Mouse (Mus musculus) R1 (cell line): ENCODE measurements around the gene Gtf2h2.
"Not testable (repeated sequence)": the region's sequence is repeated elsewhere in the genome, so short reads cannot be mapped to it uniquely, and the experiment has no call there.

Experiments used
- DNase-seq: peaks from one replicate; pipeline ENCODE4 v3.0.0-alpha.2; 2018; ENCODE audit warnings: low read depth, low spot score

Gtf2h2 gene

GRCm38 (mm10) chr13:100492061-100492787, at the start of gene Gtf2h2:
TSS of gene Gtf2h2 (minus strand) at chr13:100492579.
- peak; percentile 85 for DNase-seq

GRCm38 (mm10) chr13:100536149-100536548, 43.8 kb upstream of the Gtf2h2 start:
- DNase-seq = no peak

GRCm38 (mm10) chr13:100532788-100533365, 40.5 kb upstream of the Gtf2h2 start:
- DNase-seq = no peak

DNA sequence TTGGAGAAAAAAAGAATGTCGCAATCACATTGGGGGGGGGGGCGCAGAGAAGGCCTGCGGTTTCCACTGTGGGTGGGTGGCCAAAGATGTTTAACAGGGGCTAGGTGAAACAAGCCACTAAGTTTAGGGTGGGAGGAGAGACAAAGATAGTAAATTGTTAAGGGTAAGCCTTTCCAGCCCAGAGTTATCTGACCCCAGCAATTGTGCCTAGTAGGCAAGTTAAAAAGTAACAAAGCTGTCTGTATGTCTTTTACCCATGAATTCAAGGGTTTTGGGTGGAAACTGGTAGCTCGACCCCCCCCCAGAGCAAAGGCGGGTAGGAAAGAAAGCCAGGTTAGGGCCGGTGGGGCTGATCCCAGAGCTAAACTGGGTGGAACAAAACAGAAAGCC, 34.3 kb upstream of the Gtf2h2 start:
- no peak for DNase-seq

GRCm38 (mm10) chr13:100525935-100526648, 33.7 kb upstream of the Gtf2h2 start:
- DNase-seq = peak; percentile 16

DNA sequence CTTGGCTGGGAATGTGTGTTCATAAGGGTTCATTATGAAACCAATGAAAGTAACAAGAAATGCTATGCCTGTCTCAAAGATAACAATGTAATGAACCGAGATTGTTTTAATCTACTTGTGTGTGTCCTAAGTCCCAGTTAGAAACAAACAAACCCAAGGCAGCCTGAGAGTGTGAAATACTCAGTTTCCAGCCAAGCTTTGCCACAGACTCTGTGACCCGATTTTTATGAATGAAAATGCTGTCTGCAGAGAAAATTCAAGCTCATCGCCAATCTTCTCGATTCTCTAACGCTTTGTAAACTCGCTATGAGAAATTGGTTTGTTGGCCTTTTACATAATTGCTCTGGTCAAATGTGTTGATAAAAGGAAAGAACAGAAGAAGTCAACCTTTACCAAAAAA, 32.5 kb upstream of the Gtf2h2 start:
- no peak for DNase-seq

DNA sequence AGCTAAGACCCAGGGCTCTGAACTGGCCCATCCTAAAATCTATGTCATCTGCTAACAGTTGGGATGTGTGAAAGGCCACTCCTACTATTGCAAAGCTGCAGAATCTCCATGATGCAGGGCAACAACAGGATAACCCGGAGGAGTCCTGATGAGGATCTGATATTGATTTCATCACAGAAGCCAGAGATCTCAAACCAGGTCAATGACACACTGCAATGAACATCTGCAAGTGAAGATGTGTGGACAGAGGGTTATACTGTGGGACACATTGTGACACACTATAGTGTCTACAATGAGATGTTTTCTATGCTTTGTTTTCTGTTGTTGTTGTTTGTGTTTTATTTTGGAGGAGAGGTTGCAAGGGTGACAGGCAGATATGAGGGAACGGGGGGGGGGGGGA, 31.3 kb upstream of the Gtf2h2 start:
- DNase-seq = no peak

DNA sequence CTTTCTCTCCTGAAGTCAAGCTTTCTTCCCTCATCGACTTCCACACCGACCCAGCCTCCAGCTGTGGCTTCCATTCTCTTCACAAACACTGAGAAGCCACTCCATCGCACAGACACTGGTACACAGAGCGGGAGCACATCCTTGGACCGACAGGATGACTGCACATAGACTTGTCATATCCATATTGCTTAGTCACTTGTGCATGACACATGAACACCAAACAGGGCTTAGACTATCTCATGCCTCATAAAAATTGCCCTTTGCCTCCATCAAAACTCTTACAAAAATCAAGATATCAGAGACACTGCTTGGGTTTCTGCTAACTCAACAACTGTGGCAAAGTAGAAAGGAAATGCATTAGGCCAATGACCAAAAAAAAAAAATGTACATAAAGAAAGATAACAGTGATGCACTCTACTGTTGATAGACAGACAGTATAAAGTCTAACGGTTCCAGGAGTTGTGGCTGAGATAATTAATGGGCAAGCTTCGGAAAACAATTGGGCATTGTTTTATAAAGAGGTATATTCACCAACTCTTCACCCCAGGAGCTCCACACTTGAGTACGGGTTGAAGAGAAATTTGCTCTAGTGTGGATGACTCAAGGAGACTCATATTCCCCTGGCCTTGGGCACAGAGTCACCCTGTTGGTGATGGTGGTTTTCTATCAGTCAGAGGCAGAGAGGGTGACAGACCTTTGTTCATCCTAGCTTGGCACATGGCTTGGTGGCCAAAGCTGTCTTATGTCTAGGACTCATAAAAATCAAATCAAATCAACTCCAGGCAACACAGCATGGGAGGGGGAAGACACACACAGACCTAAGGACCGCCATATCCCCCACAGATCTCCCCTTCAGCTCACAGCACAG, 29.6 kb upstream of the Gtf2h2 start:
- no peak for DNase-seq

GRCm38 (mm10) chr13:100519162-100519561, 26.8 kb upstream of the Gtf2h2 start:
- DNase-seq = no peak

- DNase-seq = no peak
These were observed 25.8 kb upstream of the Gtf2h2 start for GRCm38 (mm10) chr13:100518191-100518590.

GRCm38 (mm10) chr13:100517652-100518153, 25.3 kb upstream of the Gtf2h2 start:
- DNase-seq = no peak

GRCm38 (mm10) chr13:100516213-100517105, 24.1 kb upstream of the Gtf2h2 start:
- peak; percentile 42 for DNase-seq

DNA sequence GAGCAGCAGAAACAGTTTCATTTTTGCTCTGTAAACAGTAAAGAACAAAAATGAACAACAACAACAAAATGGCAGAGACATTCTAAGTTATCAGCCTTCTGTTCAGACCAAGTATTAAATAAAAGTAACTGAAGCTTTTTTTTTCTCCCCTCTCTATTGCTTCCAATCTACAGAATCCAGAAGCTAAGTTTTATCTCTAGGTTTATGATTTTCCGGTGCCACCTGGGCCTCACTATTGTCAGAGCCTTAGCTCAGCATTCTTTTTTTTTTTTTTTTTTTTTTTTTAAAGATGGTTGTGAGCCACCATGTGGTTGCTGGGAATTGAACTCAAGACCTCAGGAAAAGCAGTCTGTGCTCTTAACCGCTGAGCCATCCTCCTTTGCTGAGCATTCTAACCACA, 20.4 kb upstream of the Gtf2h2 start:
- DNase-seq = no peak

GRCm38 (mm10) chr13:100511860-100512364, 19.5 kb upstream of the Gtf2h2 start:
- no peak for DNase-seq

GRCm38 (mm10) chr13:100511146-100511859, 18.9 kb upstream of the Gtf2h2 start:
- DNase-seq = no peak

GRCm38 (mm10) chr13:100499625-100500024, 7.2 kb upstream of the Gtf2h2 start:
- not testable (repeated sequence) for DNase-seq

- DNase-seq = no peak
These were observed 3.0 kb upstream of the Gtf2h2 start for GRCm38 (mm10) chr13:100495337-100495736.

- peak; percentile 69 for DNase-seq
These were observed 2.0 kb upstream of the Gtf2h2 start for GRCm38 (mm10) chr13:100494370-100494769.

- DNase-seq = peak; percentile 36
These were observed 934 bp upstream of the Gtf2h2 start for GRCm38 (mm10) chr13:100493313-100493712.

- no peak for DNase-seq
These were observed 756 bp downstream of the Gtf2h2 start for GRCm38 (mm10) chr13:100491623-100492022.
